Mouse (Mus musculus): ENCODE data around the gene Mgat4a. TPM values are rescaled to one million over a fixed set of nuclear protein-coding genes. Genes with fewer than 3 reads are reported as not detected.

The Mgat4a gene
- polyA plus RNA-seq, 1 experiment from 2014 or later: 1.7 TPM

DNA sequence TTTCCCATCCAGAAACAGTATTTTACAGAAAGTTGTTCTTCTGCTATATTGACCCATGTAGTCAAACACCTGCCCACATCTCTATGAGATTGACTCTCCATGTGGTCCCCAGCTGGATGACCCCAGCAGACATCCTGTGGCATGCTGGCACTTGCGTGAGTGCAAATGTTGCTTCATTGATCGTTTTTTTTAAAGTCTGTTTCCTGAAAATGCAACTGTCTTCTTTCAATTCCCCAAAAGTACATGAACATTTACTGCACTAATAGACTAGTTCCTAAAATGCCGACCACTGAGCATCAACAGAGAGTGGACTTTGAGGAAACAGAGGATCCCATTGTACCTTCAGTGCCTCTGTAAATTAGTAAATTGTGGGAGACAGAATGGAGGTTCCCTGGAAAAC, 21.1 kb upstream of the Mgat4a start:
- ChIA-PET POLR2A (no interaction called here), CTCF (no interaction called here)
- no peak for DNase-seq (ENCODE audit: low read depth, low spot score)
- in situ Hi-C loops (cut with MboI; ENCODE audit: low pct_unique_long_range_greater_than_20kb): no loop called here
- peaks cover 12% of the 10 kb centered on the region for H3K27me3 ChIP-seq
- no peak for ATAC-seq
- TF ChIP-seq CTCF (IDR thresholded peaks at IDR 0.05): no peak

DNA sequence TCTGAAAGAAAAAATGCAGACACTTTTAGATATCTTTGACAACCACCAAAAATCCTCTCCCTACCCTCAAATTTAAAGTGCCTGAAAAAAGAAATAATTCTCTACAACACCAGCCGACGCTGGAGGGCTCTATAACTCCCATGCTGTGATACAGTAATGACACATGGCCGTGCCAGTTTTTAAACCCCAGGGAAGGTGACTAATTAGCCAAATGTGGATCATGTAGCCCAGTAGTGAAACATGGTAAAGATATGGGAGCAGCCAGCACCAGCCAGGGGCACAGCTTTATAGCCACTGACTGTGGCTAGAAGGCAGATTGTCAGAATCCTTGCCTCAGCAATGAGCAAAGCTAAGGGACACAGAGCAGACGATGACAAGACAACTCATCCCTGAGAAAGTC, 19.5 kb upstream of the Mgat4a start:
- no peak for ATAC-seq
- POLR2A ChIA-PET: no interaction called here

DNA sequence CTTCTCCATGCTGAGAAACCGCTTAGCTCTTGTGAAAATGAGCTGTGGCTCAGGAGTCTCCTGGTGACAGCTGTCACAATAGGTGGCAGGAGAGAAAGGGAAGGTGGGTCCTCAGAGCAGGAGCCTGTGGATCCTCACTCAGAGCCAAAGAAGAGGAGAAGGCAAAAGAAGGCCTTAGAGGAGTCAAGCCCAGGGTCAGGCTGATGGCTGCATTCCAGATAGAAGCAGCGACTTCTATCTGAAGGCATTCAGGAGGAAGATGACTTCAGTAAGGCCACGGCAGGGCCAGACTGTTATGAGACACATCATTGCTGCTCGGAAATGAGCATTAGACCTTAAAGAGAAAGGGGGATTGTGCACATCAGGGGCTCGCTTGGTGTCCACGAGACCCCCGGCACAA, 11.2 kb upstream of the Mgat4a start:
- CTCF ChIA-PET: no interaction called here
- no peaks in the 10 kb centered on the region for H3K27me3 ChIP-seq
- no peak for TF ChIP-seq CTCF (IDR thresholded peaks at IDR 0.05)
- in situ Hi-C loops (cut with MboI; ENCODE audit: low pct_unique_long_range_greater_than_20kb): no loop called here
- DNase-seq (ENCODE audit: low read depth, low spot score) (no peak), ATAC-seq (peak; percentile 35)
- POLR2A ChIA-PET: no interaction called here

More for the DNA sequence above, 19.5 kb upstream of the Mgat4a start:
- in situ Hi-C loops (cut with MboI; ENCODE audit: low pct_unique_long_range_greater_than_20kb): no loop called here
- H3K27me3 ChIP-seq: peaks cover 12% of the 10 kb centered on the region
- TF ChIP-seq CTCF (IDR thresholded peaks at IDR 0.05): no peak
- CTCF ChIA-PET: no interaction called here
- DNase-seq (ENCODE audit: low read depth, low spot score): no peak

DNA sequence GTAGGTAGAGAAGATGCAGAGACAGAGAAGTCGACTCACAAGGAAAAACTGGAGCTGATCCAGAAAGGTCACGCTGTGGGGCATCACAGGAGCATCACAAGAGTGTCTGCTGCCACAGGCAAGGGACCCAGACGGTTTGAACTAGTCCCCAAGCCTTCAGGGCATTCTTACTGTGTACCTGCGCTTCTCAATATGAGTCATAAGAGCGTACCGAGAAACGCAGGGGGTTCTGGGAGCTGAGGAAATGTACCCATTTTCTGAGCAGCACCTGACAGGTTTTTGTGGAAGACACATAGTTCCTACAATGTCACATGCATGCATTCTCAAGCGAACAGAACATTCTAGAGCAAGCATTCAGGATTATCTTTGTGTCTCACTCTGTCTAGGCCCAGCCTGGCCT, 8.7 kb upstream of the Mgat4a start:
- in situ Hi-C loops (cut with MboI; ENCODE audit: low pct_unique_long_range_greater_than_20kb): no loop called here
- DNase-seq (ENCODE audit: low read depth, low spot score): no peak
- TF ChIP-seq CTCF (IDR thresholded peaks at IDR 0.05): no peak
- peaks cover under 1% of the 10 kb centered on the region for H3K27me3 ChIP-seq
- ChIA-PET POLR2A (no interaction called here), CTCF (no interaction called here)
- no peak for ATAC-seq

DNA sequence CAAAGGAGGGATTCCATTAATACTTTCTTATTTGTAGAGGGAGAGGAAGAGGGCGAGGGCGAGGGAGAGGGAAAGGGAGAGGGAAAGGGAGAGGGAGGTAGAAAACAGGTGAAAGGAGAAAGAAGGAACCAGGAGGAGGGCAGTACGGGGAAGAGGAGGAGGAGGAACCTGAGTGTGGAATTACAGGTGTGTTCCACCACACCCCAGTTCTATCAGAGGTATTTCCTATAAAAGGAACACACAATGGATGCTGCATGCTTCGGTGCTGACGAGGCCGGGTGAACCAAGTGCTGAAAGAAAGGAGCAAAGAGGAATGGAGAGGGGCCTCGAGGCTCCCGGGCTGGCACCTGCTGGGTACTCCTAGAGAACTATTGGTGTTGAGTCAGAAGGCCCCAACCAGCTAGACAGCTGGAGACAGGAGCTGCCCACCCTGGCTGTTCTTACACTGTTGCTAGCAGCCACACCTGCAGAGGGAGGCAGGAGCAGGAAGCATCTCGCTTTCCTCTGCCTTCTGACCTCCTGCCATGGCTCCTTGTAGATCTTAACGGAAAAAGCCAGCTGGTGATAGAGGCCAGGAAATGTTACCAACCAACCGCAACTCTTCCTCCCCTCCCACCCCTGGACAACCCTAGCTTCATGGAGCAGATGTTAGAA, 5.7 kb upstream of the Mgat4a start:
- ChIA-PET CTCF (no interaction called here), POLR2A (no interaction called here)
- no peak for DNase-seq (ENCODE audit: low read depth, low spot score)
- in situ Hi-C loops (cut with MboI; ENCODE audit: low pct_unique_long_range_greater_than_20kb): no loop called here
- peaks cover 12% of the 10 kb centered on the region for H3K27me3 ChIP-seq
- TF ChIP-seq CTCF (IDR thresholded peaks at IDR 0.05): no peak
- no peak for ATAC-seq

DNA sequence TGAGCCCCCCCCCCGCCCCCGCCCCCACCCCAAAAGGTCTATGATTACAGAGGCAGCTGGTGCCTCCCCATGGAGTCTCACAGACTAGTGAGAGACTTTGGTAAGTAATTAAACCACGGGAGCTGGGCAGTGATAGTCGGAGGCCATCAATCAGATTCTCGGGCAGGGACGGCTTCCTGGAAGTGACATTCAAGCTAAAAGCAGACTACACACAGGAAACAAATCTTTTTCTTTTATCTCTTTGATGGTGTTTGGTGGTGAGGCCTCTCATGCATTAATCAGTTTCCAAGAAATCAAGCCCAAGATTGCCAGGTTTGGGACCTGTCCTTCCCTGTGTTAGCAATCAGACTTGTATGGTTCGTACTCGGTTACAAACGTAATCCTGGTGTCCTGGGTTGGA, 3.4 kb upstream of the Mgat4a start:
- ChIA-PET CTCF (interaction anchor here (1.4 kb wide), 1 partner anchor 39 kb away, joined by 3 read pairs; no protein-coding TSS in a partner anchor), POLR2A (no interaction called here)
- H3K27me3 ChIP-seq: peaks cover 24% of the 10 kb centered on the region
- TF ChIP-seq CTCF (IDR thresholded peaks at IDR 0.05): no peak
- DNase-seq (ENCODE audit: low read depth, low spot score) (no peak), ATAC-seq (no peak)
- in situ Hi-C loops (cut with MboI; ENCODE audit: low pct_unique_long_range_greater_than_20kb): no loop called here

DNA sequence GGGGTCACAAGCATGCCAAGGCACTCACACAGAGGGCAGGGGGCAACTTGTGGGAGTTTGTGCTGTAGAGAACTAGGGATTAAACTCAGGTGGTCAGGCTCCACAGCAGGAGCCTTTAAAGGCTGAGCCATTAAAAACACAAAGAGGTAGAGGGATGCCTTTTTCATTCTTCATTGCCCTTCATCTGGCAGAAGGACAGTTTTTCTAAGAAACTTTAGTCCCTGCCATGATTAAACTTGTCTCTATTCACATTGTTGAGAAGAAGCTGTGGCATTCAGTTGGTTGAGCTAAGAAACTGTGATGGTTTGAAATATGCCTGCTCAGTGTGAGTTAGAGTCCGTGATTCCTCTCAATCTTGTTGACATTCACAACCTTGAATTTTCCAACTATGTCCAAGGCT, 2.2 kb upstream of the Mgat4a start:
- ChIA-PET CTCF (interaction anchor here (1.4 kb wide), 1 partner anchor 41 kb away, joined by 3 read pairs; no protein-coding TSS in a partner anchor), POLR2A (no interaction called here)
- in situ Hi-C loops (cut with MboI; ENCODE audit: low pct_unique_long_range_greater_than_20kb): no loop called here
- H3K27me3 ChIP-seq: peaks cover 30% of the 10 kb centered on the region
- no peak for DNase-seq (ENCODE audit: low read depth, low spot score)
- no peak for ATAC-seq
- no peak for TF ChIP-seq CTCF (IDR thresholded peaks at IDR 0.05)

DNA sequence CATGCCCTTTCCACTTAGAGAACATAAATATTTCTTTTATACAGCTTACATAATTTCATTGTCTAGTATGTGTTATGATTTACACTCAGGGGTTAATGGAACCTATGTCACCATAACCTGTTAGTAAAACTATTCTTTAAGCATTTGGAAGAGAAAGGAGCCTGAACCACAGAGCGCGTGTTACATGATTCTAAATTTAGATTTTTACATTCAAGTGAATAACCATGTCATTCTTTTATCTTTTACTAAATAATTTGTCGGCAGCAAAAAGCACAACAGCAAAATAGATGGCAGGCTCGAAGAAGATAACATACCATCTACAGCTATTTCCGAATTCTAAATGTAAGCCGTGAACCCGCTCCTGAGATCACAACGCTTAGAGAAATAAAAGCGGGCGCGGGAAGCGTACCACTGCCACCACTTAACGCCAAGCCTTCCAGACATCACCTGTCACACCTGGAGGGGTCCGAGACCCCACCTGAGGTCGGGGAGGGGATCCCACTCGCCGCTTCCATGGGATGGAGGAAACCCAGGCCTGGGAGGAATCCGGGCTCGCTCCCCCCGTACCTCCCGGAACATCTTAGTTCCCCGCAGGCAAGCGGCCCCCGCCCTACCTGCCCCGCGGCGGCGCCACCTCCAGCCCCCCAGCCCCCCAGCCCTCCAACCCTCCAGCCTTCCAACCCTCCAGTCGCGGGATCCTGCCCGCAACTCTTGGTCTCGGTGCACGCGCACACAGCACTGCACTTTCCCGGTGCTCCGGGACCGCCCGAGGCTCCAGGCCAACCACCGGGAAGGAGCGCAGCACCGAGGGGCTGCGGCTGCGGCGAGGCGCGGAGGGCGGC, 627 bp downstream of the Mgat4a start:
- ATAC-seq (peak; percentile 57), DNase-seq (ENCODE audit: low read depth, low spot score) (no peak)
- POLR2A ChIA-PET: no interaction called here
- H3K27me3 ChIP-seq: peaks cover 30% of the 10 kb centered on the region
- CTCF ChIA-PET: no interaction called here
- TF ChIP-seq CTCF (IDR thresholded peaks at IDR 0.05): no peak
- in situ Hi-C loops (cut with MboI; ENCODE audit: low pct_unique_long_range_greater_than_20kb): no loop called here

DNA sequence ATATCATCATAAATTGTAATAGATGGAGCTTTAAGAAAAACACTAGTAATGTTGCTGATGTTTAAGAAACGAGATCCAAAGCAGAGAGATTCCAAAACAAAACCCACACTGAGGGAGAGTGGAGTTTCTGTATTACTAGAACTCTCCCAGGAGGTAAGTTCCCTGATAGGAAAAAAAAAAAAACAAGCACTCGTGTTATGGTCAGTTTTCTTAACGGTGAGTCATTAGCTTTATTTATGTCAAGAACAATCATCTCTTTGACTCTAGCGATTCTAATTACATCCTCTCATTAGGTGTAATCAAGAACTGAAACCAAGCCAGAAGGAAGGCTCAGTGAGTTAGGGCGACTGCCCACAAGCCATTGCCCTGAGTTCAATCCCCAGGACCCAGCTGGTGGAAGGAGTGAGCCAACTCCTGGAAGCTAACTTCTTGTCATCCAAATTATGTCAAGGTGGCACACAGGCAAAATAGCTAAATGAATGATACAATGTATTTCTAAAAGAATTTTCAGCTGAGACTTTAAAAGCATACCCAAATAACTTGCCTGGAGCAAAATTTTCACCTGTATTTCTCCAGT, 6.2 kb downstream of the Mgat4a start:
- in situ Hi-C loops (cut with MboI; ENCODE audit: low pct_unique_long_range_greater_than_20kb): no loop called here

DNA sequence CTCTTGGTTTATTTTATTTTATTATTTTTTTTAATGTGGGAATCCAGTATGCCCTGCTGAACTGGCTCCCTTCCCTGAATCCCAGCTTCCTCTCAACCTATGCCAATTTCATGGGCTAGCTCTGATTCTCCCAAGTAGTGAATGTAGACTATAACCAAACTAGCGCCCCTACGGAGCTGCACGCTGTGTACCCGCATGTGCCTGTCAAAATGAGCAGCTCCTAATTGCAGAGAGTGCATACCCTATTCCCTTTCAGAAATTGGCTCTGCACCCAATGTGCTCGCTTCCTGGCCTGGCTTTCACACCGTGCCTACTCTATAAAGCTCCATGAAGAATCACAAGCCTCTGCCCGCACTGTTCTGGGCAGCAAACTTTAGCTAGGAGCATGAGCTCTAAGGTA, 7.6 kb downstream of the Mgat4a start:
- DNase-seq (ENCODE audit: low read depth, low spot score): no peak
- CTCF ChIA-PET: interaction anchor here (0.7 to 1.9 kb wide), 3 partner anchors 8 to 95 kb away, joined by 3 to 4 read pairs (median 3); no protein-coding TSS in a partner anchor
- TF ChIP-seq CTCF (IDR thresholded peaks at IDR 0.05): no peak
- H3K27me3 ChIP-seq: peaks cover under 1% of the 10 kb centered on the region
- in situ Hi-C loops (cut with MboI; ENCODE audit: low pct_unique_long_range_greater_than_20kb): no loop called here
- POLR2A ChIA-PET: no interaction called here
- no peak for ATAC-seq

More for the DNA sequence above, 6.2 kb downstream of the Mgat4a start:
- CTCF ChIA-PET: interaction anchor here (1.9 kb wide), 1 partner anchor 94 kb away, joined by 4 read pairs; no protein-coding TSS in a partner anchor
- no peak for TF ChIP-seq CTCF (IDR thresholded peaks at IDR 0.05)
- POLR2A ChIA-PET: interaction anchor here (0.7 kb wide), 1 partner anchor 18 kb away, joined by 4 read pairs; no protein-coding TSS in a partner anchor
- ATAC-seq (no peak), DNase-seq (ENCODE audit: low read depth, low spot score) (no peak)
- peaks cover 6% of the 10 kb centered on the region for H3K27me3 ChIP-seq

DNA sequence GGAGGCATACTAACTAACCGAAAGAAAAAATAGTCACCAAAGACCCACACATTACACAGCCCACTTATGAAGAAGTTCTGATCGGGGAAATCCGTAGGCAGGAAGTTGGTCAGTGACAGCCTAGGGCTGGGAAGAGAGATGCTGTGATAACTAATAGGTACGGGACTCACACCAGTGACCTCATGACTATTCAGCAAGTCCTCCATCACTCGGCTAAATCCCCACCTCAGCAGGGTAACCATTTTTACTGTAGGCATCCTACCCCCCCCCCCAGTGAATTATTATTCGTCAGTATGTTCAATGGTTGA, 8.3 kb downstream of the Mgat4a start:
- no peak for TF ChIP-seq CTCF (IDR thresholded peaks at IDR 0.05)
- in situ Hi-C loops (cut with MboI; ENCODE audit: low pct_unique_long_range_greater_than_20kb): no loop called here
- ChIA-PET POLR2A (no interaction called here), CTCF (no interaction called here)
- no peaks in the 10 kb centered on the region for H3K27me3 ChIP-seq
- DNase-seq (ENCODE audit: low read depth, low spot score) (no peak), ATAC-seq (no peak)

Measured in Patski (cell line).